Mouse (Mus musculus) heart, adult 10 weeks (tissue): ENCODE results near the gene Capn5. TPM values are rescaled to one million over a fixed set of nuclear protein-coding genes. Genes with fewer than 3 reads are reported as not detected.

Experiments used
- polyA plus RNA-seq: library from polyadenylated mRNA; stranded (reverse); fragments of 350-450 nt; fragmentation: Illumina TruSeq; extraction: RNeasy Lipid Tissue Mini Kit (QIAGEN cat#74804); gene quantifications from one replicate; pipeline ENCODE4 v1.2.3, GENCODE M21; 2014; ENCODE audit warnings: low read depth, low replicate concordance

Gene Capn5
- polyA plus RNA-seq, result 2.3 TPM

DNA sequence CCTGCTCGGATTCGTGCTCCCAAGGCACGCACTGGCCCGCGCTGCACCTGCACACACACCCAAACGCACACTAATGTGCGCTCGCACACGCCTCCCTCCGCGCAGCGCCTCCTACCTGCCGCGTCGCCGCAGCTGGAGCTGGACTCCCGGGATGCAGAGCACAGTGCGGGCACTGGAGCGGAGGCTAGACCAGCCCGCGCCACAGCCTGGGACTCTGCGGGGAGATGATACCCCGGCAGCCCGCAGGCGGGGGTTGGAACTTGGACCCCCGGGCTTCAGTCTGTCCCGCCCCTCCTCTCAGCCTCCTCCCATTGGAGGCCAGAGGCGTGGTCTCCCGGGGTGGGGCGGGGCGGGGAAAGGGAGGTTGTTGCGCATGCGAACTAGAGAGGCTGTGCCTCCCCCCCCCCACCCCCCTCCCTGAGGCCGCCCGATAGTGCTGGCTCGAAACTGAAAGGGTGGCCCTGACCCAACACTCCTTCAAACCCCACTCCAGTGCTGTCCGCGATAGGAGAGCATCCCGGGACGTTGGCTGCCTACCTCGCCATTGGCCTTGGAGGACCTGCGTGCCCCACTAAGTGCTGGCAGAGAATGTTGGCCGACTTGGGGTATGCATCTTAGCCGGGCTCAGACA lies at the start of gene Capn5:
TSS of gene Capn5 (minus strand) at position 346 of the 631 bp plus-strand sequence.

DNA sequence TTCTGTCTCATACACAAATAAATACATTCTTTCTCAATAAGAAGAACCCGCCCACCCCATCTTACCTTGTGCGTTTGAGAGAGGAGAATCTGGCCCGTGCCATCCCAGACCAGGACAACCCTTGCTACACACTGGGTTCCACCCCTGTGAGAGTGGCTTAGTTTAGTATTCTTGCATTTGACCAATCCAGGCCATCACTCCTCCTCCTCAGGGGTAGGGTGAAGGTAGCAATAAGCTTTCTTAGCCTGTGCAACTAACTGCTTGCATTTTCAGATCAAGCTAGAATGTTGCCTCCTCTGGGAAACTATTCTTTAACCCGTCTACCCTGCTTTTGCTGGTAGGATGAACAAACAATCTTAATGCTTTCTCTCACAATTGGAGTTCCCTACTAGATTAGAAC lies 21.3 kb upstream of the Capn5 start, which contains the start of gene B3gnt6:
TSS of gene B3gnt6 (minus strand) at position 101 of the 400 bp plus-strand sequence.

DNA sequence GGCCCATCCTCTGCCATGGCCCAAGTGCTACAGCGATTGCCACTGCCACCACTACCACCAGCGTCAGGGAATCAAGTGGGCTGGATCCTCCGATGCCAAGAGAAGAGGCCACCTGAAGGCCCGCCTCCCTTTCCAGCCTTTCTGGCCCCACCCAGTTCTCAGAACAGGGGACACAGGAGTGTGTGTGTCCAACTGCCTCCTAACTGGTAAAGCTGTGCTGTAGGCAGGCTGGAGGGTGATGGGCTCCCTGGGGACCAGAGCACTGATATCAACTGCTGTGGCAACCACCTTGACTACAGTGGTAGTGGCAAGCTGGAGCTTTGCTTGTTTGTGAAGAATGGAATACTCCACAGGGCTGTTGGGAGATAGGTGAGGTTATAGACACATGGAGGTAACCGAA lies 32.7 kb downstream of the Capn5 start, which contains the start of gene Omp:
TSS of gene Omp (minus strand) at position 101 of the 400 bp plus-strand sequence.

DNA sequence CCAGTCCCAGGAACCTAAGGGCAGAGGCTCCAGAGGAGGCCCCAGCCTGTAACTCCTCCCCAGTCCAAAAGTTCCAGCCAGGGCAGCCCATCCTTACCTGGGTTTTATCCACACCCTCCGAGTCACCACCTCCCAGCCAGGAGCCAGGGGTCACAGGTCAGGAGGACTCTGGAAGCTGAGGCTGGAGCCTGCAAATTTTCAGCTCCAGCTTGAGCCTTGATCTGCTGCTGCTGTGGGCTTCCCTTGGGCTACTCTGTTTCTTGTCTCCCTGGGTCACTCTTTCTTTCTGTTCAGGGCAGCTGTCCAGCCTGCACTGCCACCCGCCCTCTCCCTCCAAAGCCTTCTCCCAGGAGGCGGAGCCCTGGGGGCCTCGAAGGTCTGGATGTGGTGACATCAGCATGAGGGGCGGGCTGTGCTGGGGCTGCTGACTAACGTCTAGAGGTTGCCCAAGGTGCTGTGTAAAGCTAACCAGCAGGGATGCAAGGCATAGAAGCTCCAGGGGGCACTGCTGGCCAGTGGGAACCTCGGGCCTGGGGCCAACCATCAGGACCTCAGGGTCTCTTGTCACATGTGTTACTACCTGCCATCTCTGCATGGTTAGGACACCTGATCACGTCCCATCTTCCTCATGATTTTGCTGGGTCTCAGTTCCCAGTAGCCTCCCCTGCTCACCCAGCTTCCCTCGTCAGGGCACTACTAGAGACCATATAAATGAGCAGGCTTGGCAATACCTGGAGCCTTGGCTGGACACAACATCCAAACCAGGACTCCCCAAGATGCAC lies 58.7 kb downstream of the Capn5 start, which contains the start of gene Myo7a:
TSS of gene Myo7a (minus strand) at position 346 of the 782 bp plus-strand sequence.

Other genes starting within 250 kb of the Capn5 start
- 7.0 TPM for gene Myo7a, start 58.8 kb downstream of the Capn5 start, polyA plus RNA-seq
- not detected for gene Omp, start 32.8 kb downstream of the Capn5 start, polyA plus RNA-seq
- gene B3gnt6, start 21.2 kb upstream of the Capn5 start, polyA plus RNA-seq, result not detected
- 4.3 TPM for gene Acer3, start 142.9 kb upstream of the Capn5 start, polyA plus RNA-seq
- 2.9 TPM for gene Tsku, start 183.1 kb upstream of the Capn5 start, polyA plus RNA-seq